Comparison of ENCODE assay signal across 17 mouse cellular contexts in genomic region chr2:141008458-141008857, GRCm38 (mm10).
DNase-seq lines count a peak whose midpoint lies in the region; ATAC-seq and TF ChIP-seq lines count a peak whose summit lies in the region.
"Had no signal": no experiment of that assay in that cellular context is flagged by ENCODE, and none has a peak within 500 bp of the region (broad histone marks: within the 10 kb centered on the region; RNA-seq: fewer than 3 reads in every experiment).

No protein-coding gene starts in this region.

- 77% methylated on average over 1 of the region's 1 CpGs for WGBS in midbrain, embryonic 11.5 days
- WGBS in midbrain, postnatal 0 days, result 86% methylated on average over 1 of the region's 1 CpGs
- 92% methylated on average over 1 of the region's 1 CpGs for WGBS in forebrain, embryonic 10.5 days

- H3K36me3 ChIP-seq in midbrain, embryonic 11.5 days (ENCODE audit: control insufficient read depth, insufficient read depth, low read length), result no peaks in the 10 kb centered on the region
- H3K36me3 ChIP-seq in midbrain, postnatal 0 days (ENCODE audit: insufficient read depth, low read length), result no peaks in the 10 kb centered on the region
- no peaks in the 10 kb centered on the region for H3K36me3 ChIP-seq in forebrain, embryonic 10.5 days (replicated peaks)
- H3K36me3 ChIP-seq: embryonic facial prominence, embryonic 12.5 days; forebrain, embryonic 12.5 days; heart, embryonic 12.5 days had no signal

- peak; percentile 45 for DNase-seq in midbrain, embryonic 11.5 days (ENCODE audit: low spot score, missing footprints)
- DNase-seq in midbrain, postnatal 0 days (ENCODE audit: low spot score), result no peak
- DNase-seq in brain, adult 2 months (ENCODE audit: low read depth, low spot score), result peak; percentile 67
- DNase-seq in gastrocnemius, postnatal 14 days, result no peak
- no peak for DNase-seq in lung, postnatal 36 days
- no peak for DNase-seq in forebrain, embryonic 10.5 days (ENCODE audit: extremely low spot score, low spot score)
- DNase-seq: adrenal gland, adult 8-10 months; adrenal gland, postnatal 36 days; cerebellum, postnatal 10 days; gastrocnemius, postnatal 10 days had no signal

- H3K27me3 ChIP-seq in midbrain, embryonic 11.5 days (ENCODE audit: control insufficient read depth, insufficient read depth, low read length), result no peaks in the 10 kb centered on the region
- H3K27me3 ChIP-seq in midbrain, postnatal 0 days (ENCODE audit: insufficient read depth, low read length), result no peaks in the 10 kb centered on the region
- H3K27me3 ChIP-seq in forebrain, embryonic 10.5 days (ENCODE audit: poor library complexity, severe bottlenecking), result no peaks in the 10 kb centered on the region
- H3K27me3 ChIP-seq: embryonic facial prominence, embryonic 12.5 days; forebrain, embryonic 12.5 days; heart, embryonic 12.5 days had no signal

- no peak overlapping the region for H3K4me3 ChIP-seq in midbrain, embryonic 11.5 days (ENCODE audit: low read depth, low read length)
- H3K4me3 ChIP-seq in midbrain, postnatal 0 days (ENCODE audit: low read depth, low read length), result no peak overlapping the region
- H3K4me3 ChIP-seq in forebrain, embryonic 10.5 days, result no peak overlapping the region
- H3K4me3 ChIP-seq: embryonic facial prominence, embryonic 12.5 days; forebrain, embryonic 12.5 days; heart, embryonic 12.5 days had no signal

- no peaks in the 10 kb centered on the region for H3K4me1 ChIP-seq in midbrain, embryonic 11.5 days (ENCODE audit: control insufficient read depth, insufficient read depth, low read length)
- H3K4me1 ChIP-seq in midbrain, postnatal 0 days (ENCODE audit: insufficient read depth, low read length), result no peaks in the 10 kb centered on the region
- H3K4me1 ChIP-seq in forebrain, embryonic 10.5 days, result peaks cover 19% of the 10 kb centered on the region

- no peak for ATAC-seq in midbrain, embryonic 11.5 days (ENCODE audit: low FRiP score)
- no peak for ATAC-seq in midbrain, postnatal 0 days (ENCODE audit: low FRiP score)
- ATAC-seq in granulocyte monocyte progenitor cell, adult 5-6 weeks (replicated peaks; ENCODE audit: poor library complexity, severe bottlenecking), result peak; percentile 66
- ATAC-seq: hindbrain, embryonic 16.5 days; inflammation-experienced regulatory T-cells, adult 6 months; intestine, postnatal 0 days had no signal

- intact Hi-C loops in gastrocnemius, postnatal 14 days (cut with DNase I; ENCODE audit: low total_unique reads), result no loop called here

- H3K9me3 ChIP-seq in midbrain, embryonic 11.5 days (ENCODE audit: control insufficient read depth, low read length), result no peaks in the 10 kb centered on the region
- H3K9me3 ChIP-seq in midbrain, postnatal 0 days (ENCODE audit: low read length), result no peaks in the 10 kb centered on the region
- no peaks in the 10 kb centered on the region for H3K9me3 ChIP-seq in forebrain, embryonic 10.5 days
- H3K9me3 ChIP-seq: embryonic facial prominence, embryonic 12.5 days; forebrain, embryonic 12.5 days; heart, embryonic 12.5 days had no signal

- H3K9ac ChIP-seq in midbrain, embryonic 11.5 days (ENCODE audit: low read length), result no peak overlapping the region
- H3K9ac ChIP-seq in midbrain, postnatal 0 days (replicated peaks; ENCODE audit: low read length, poor library complexity, severe bottlenecking), result no peak overlapping the region
- H3K9ac ChIP-seq: embryonic facial prominence, embryonic 12.5 days; forebrain, embryonic 12.5 days; heart, embryonic 12.5 days had no signal

- H3K27ac ChIP-seq in midbrain, embryonic 11.5 days (ENCODE audit: low read depth, low read length), result no peak overlapping the region
- H3K27ac ChIP-seq in midbrain, postnatal 0 days (ENCODE audit: low read depth, low read length), result no peak overlapping the region
- H3K27ac ChIP-seq in forebrain, embryonic 10.5 days, result no peak overlapping the region
- H3K27ac ChIP-seq: embryonic facial prominence, embryonic 12.5 days; forebrain, embryonic 12.5 days had no signal

- H3K4me2 ChIP-seq in midbrain, embryonic 11.5 days, result no peak overlapping the region
- H3K4me2 ChIP-seq in midbrain, postnatal 0 days (ENCODE audit: low read depth, low read length, poor library complexity, severe bottlenecking), result no peak overlapping the region
- H3K4me2 ChIP-seq: embryonic facial prominence, embryonic 12.5 days; forebrain, embryonic 12.5 days; heart, embryonic 12.5 days had no signal

- TF ChIP-seq CTCF in midbrain, postnatal 0 days (IDR thresholded peaks at IDR 0.05), result no peak

Comparison
In these comparisons a context has a peak if more than half of its experiments do, and no peak if none do; other contexts are left out.
1. DNase-seq: peak in midbrain, embryonic 11.5 days (single experiment) and brain, adult 2 months (single experiment); none in midbrain, postnatal 0 days (single experiment), gastrocnemius, postnatal 14 days (single experiment), lung, postnatal 36 days (single experiment) and forebrain, embryonic 10.5 days (single experiment).